Mouse (Mus musculus): ENCODE data around the gene Gm2a.

GRCm38 (mm10) chr11:55151608-55152007 is 53.7 kb downstream of the Gm2a start, which contains the start of gene Slc36a3:
- TF ChIP-seq POLR2A (IDR thresholded peaks at IDR 0.05; ENCODE audit: borderline replicate concordance, extremely low read depth, low read depth, low read length): no peak
- TF ChIP-seq CTCF (IDR thresholded peaks at IDR 0.05; ENCODE audit: insufficient read depth, low read length): no peak
